Mouse (Mus musculus): ENCODE measurements around the gene 1700025G04Rik. TPM values are rescaled to one million over a fixed set of nuclear protein-coding genes. Genes with fewer than 3 reads are reported as not detected.

Gene 1700025G04Rik
- total and polyA plus RNA-seq, 3 experiments: 0.16 TPM; not detected in 2

GRCm38 (mm10) chr1:152067919-152068318, 22.0 kb downstream of the 1700025G04Rik start:
- Histone ChIP-seq H3K4me3 (ENCODE audit: low read depth, low read length) (no peak overlapping the region), H3K9me3 (replicated peaks) (peaks cover 53% of the 10 kb centered on the region), H3K27me3 (ENCODE audit: insufficient read depth, low read length) (no peaks in the 10 kb centered on the region), H3K4me1 (ENCODE audit: insufficient read depth, low read depth, low read length) (no peaks in the 10 kb centered on the region), H3K36me3 (replicated peaks) (no peaks in the 10 kb centered on the region)
- TF ChIP-seq GATA2 (IDR thresholded peaks at IDR 0.05; ENCODE audit: borderline replicate concordance, low read depth, low read length): no peak
- TF ChIP-seq GATA1 (IDR thresholded peaks at IDR 0.05; ENCODE audit: borderline replicate concordance, low read length): no peak
- no peak for TF ChIP-seq CTCF (IDR thresholded peaks at IDR 0.05; ENCODE audit: low read depth, low read length)
- no peak for TF ChIP-seq TAL1 (conservative IDR thresholded peaks at IDR 0.05; ENCODE audit: low read depth, low read length)
- no peak for TF ChIP-seq POLR2AphosphoS5 (IDR thresholded peaks at IDR 0.05; ENCODE audit: insufficient replicate concordance, low read depth, low read length)
- ATAC-seq (ENCODE audit: extremely low read depth, insufficient number of reproducible peaks, low FRiP score, poor library complexity, severe bottlenecking) (no peak), DNase-seq (ENCODE audit: low spot score) (no peak)

- no peak for DNase-seq (ENCODE audit: low spot score)
- ATAC-seq (ENCODE audit: extremely low read depth, insufficient number of reproducible peaks, low FRiP score, poor library complexity, severe bottlenecking): no peak
Measured at GRCm38 (mm10) chr1:152065527-152065926, 24.4 kb downstream of the 1700025G04Rik start.

GRCm38 (mm10) chr1:152063357-152064145, 26.4 kb downstream of the 1700025G04Rik start:
- peaks cover 65% of the 10 kb centered on the region for H3K9me3 ChIP-seq (replicated peaks)
- ATAC-seq (ENCODE audit: extremely low read depth, insufficient number of reproducible peaks, low FRiP score, poor library complexity, severe bottlenecking): no peak
- H3K36me3 ChIP-seq (replicated peaks): no peaks in the 10 kb centered on the region
- no peak overlapping the region for H3K4me3 ChIP-seq (ENCODE audit: low read depth, low read length)
- TF ChIP-seq CTCF (IDR thresholded peaks at IDR 0.05; ENCODE audit: low read depth, low read length) (no peak), TAL1 (conservative IDR thresholded peaks at IDR 0.05; ENCODE audit: low read depth, low read length) (no peak), GATA1 (IDR thresholded peaks at IDR 0.05; ENCODE audit: borderline replicate concordance, low read length) (no peak), GATA2 (IDR thresholded peaks at IDR 0.05; ENCODE audit: borderline replicate concordance, low read depth, low read length) (no peak), POLR2AphosphoS5 (IDR thresholded peaks at IDR 0.05; ENCODE audit: insufficient replicate concordance, low read depth, low read length) (no peak)
- H3K4me1 ChIP-seq (ENCODE audit: insufficient read depth, low read depth, low read length): no peaks in the 10 kb centered on the region
- H3K27me3 ChIP-seq (ENCODE audit: insufficient read depth, low read length): no peaks in the 10 kb centered on the region
- no peak for DNase-seq (ENCODE audit: low spot score)

More at GRCm38 (mm10) chr1:152065527-152065926, 24.4 kb downstream of the 1700025G04Rik start:
- no peaks in the 10 kb centered on the region for H3K27me3 ChIP-seq (ENCODE audit: insufficient read depth, low read length)
- no peaks in the 10 kb centered on the region for H3K36me3 ChIP-seq (replicated peaks)
- H3K4me3 ChIP-seq (ENCODE audit: low read depth, low read length): no peak overlapping the region
- no peaks in the 10 kb centered on the region for H3K4me1 ChIP-seq (ENCODE audit: insufficient read depth, low read depth, low read length)
- H3K9me3 ChIP-seq (replicated peaks): peaks cover 55% of the 10 kb centered on the region
- TF ChIP-seq GATA2 (IDR thresholded peaks at IDR 0.05; ENCODE audit: borderline replicate concordance, low read depth, low read length) (no peak), TAL1 (conservative IDR thresholded peaks at IDR 0.05; ENCODE audit: low read depth, low read length) (no peak), GATA1 (IDR thresholded peaks at IDR 0.05; ENCODE audit: borderline replicate concordance, low read length) (no peak), POLR2AphosphoS5 (IDR thresholded peaks at IDR 0.05; ENCODE audit: insufficient replicate concordance, low read depth, low read length) (no peak), CTCF (IDR thresholded peaks at IDR 0.05; ENCODE audit: low read depth, low read length) (no peak)

GRCm38 (mm10) chr1:152061745-152062144, 28.2 kb downstream of the 1700025G04Rik start:
- Histone ChIP-seq H3K27me3 (ENCODE audit: insufficient read depth, low read length) (no peaks in the 10 kb centered on the region), H3K4me1 (ENCODE audit: insufficient read depth, low read depth, low read length) (no peaks in the 10 kb centered on the region), H3K36me3 (replicated peaks) (no peaks in the 10 kb centered on the region), H3K9me3 (replicated peaks) (peaks cover 60% of the 10 kb centered on the region), H3K4me3 (ENCODE audit: low read depth, low read length) (no peak overlapping the region)
- no peak for ATAC-seq (ENCODE audit: extremely low read depth, insufficient number of reproducible peaks, low FRiP score, poor library complexity, severe bottlenecking)
- no peak for TF ChIP-seq GATA1 (IDR thresholded peaks at IDR 0.05; ENCODE audit: borderline replicate concordance, low read length)
- no peak for TF ChIP-seq GATA2 (IDR thresholded peaks at IDR 0.05; ENCODE audit: borderline replicate concordance, low read depth, low read length)
- TF ChIP-seq POLR2AphosphoS5 (IDR thresholded peaks at IDR 0.05; ENCODE audit: insufficient replicate concordance, low read depth, low read length): no peak
- TF ChIP-seq CTCF (IDR thresholded peaks at IDR 0.05; ENCODE audit: low read depth, low read length): no peak
- TF ChIP-seq TAL1 (conservative IDR thresholded peaks at IDR 0.05; ENCODE audit: low read depth, low read length): no peak
- DNase-seq (ENCODE audit: low spot score): no peak

- no peak for DNase-seq (ENCODE audit: low spot score)
- H3K4me1 ChIP-seq (ENCODE audit: insufficient read depth, low read depth, low read length): no peaks in the 10 kb centered on the region
Measured at GRCm38 (mm10) chr1:152060265-152060664, 29.7 kb downstream of the 1700025G04Rik start.

GRCm38 (mm10) chr1:152058776-152059175, 31.1 kb downstream of the 1700025G04Rik start:
- peaks cover 51% of the 10 kb centered on the region for H3K9me3 ChIP-seq (replicated peaks)
- no peaks in the 10 kb centered on the region for H3K27me3 ChIP-seq (ENCODE audit: insufficient read depth, low read length)
- H3K4me3 ChIP-seq (ENCODE audit: low read depth, low read length): no peak overlapping the region

More at GRCm38 (mm10) chr1:152060265-152060664, 29.7 kb downstream of the 1700025G04Rik start:
- Histone ChIP-seq H3K4me3 (ENCODE audit: low read depth, low read length) (no peak overlapping the region), H3K36me3 (replicated peaks) (no peaks in the 10 kb centered on the region), H3K27me3 (ENCODE audit: insufficient read depth, low read length) (no peaks in the 10 kb centered on the region), H3K9me3 (replicated peaks) (peaks cover 53% of the 10 kb centered on the region)
- no peak for TF ChIP-seq GATA2 (IDR thresholded peaks at IDR 0.05; ENCODE audit: borderline replicate concordance, low read depth, low read length)
- no peak for TF ChIP-seq TAL1 (conservative IDR thresholded peaks at IDR 0.05; ENCODE audit: low read depth, low read length)
- no peak for TF ChIP-seq GATA1 (IDR thresholded peaks at IDR 0.05; ENCODE audit: borderline replicate concordance, low read length)
- no peak for TF ChIP-seq CTCF (IDR thresholded peaks at IDR 0.05; ENCODE audit: low read depth, low read length)
- TF ChIP-seq POLR2AphosphoS5 (IDR thresholded peaks at IDR 0.05; ENCODE audit: insufficient replicate concordance, low read depth, low read length): no peak
- no peak for ATAC-seq (ENCODE audit: extremely low read depth, insufficient number of reproducible peaks, low FRiP score, poor library complexity, severe bottlenecking)

More at GRCm38 (mm10) chr1:152058776-152059175, 31.1 kb downstream of the 1700025G04Rik start:
- Histone ChIP-seq H3K4me1 (ENCODE audit: insufficient read depth, low read depth, low read length) (no peaks in the 10 kb centered on the region), H3K36me3 (replicated peaks) (no peaks in the 10 kb centered on the region)
- DNase-seq (ENCODE audit: low spot score) (no peak), ATAC-seq (ENCODE audit: extremely low read depth, insufficient number of reproducible peaks, low FRiP score, poor library complexity, severe bottlenecking) (no peak)
- no peak for TF ChIP-seq GATA2 (IDR thresholded peaks at IDR 0.05; ENCODE audit: borderline replicate concordance, low read depth, low read length)
- no peak for TF ChIP-seq TAL1 (conservative IDR thresholded peaks at IDR 0.05; ENCODE audit: low read depth, low read length)
- no peak for TF ChIP-seq POLR2AphosphoS5 (IDR thresholded peaks at IDR 0.05; ENCODE audit: insufficient replicate concordance, low read depth, low read length)
- no peak for TF ChIP-seq GATA1 (IDR thresholded peaks at IDR 0.05; ENCODE audit: borderline replicate concordance, low read length)
- no peak for TF ChIP-seq CTCF (IDR thresholded peaks at IDR 0.05; ENCODE audit: low read depth, low read length)

Measured in G1E (cell line).